Mouse (Mus musculus): ENCODE results near the gene E2f6.

The E2f6 gene

GRCm38 (mm10) chr12:16850431-16851375 is 39.9 kb downstream of the E2f6 start:
- DNase-seq, result peak; percentile 75

GRCm38 (mm10) chr12:16853431-16854165 is 42.8 kb downstream of the E2f6 start:
- DNase-seq, result no peak

DNA sequence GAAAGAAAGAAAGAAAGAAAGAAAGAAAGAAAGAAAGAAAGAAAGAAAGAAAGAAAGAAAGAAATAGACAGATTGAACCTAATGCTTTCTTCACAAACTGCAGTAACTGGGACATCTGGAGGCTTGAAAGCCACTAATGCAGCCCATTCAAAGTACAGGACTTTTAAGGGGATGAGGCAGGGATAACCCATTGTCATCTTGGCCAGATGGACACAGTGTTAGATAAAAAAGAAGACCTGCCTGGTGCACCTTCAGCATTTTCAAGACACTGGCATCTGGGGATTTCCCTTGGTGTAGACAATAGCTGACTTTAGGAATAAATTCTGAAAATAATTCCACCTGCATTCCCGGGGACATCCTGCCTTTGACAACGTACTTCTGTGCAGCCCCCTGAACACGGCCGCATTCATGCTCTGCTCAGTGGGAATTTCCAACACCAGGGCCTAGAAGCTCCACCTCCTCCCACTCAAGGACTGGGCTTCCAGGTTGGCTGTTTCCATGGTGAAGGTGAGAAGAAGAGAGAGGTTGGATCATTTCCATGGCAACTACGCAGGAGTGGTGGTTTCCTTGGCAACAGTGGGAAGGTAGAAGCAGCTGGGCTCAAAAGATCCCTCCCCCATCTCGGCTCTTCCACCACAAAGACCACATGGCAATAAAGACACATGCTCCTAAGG is 45.0 kb downstream of the E2f6 start:
- peak; percentile 62 for DNase-seq

GRCm38 (mm10) chr12:16856306-16856679 is 45.5 kb downstream of the E2f6 start:
- DNase-seq, result no peak

DNA sequence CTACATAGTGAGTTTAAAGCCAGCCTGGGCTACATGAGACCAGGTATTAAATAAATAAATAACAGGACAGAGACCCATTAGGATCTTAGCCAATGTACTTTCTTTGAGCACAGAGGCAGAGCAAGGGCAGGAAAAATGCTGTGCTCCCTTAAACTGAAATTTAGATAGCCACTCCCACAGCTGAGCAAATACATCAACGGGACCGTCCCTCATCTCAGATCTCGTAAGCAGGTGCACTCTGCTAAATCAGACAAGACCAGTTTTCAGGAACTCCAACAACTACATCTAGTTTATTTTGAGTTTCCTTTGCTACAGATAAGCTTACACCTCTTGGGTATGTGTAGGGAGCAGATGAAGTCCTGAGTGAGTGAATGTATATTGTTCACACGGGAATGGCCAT is 47.3 kb downstream of the E2f6 start:
- no peak for DNase-seq

- DNase-seq, result no peak
Observed at GRCm38 (mm10) chr12:16859781-16860180, 49.0 kb downstream of the E2f6 start.

DNA sequence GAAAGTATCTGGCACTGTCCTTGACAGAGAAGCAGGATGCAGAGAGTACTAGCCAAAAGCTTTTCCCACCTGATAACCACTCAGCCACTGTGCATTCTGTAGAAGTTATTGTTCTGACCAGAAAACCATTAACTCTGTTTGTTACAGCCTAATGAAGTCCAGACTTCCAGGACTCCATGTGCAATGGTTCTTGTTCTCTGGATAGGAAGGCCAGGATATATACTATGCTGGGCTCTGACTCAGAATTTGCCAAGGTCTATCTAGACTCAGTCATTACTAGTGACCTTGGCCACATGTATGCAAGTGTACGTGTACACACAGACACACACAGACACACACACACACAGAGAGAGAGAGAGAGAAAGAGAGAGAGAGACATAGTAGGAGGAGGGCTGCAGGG is 49.8 kb downstream of the E2f6 start:
- DNase-seq, result no peak

GRCm38 (mm10) chr12:16860961-16861360 is 50.2 kb downstream of the E2f6 start:
- DNase-seq, result no peak

GRCm38 (mm10) chr12:16864477-16864876 is 53.7 kb downstream of the E2f6 start:
- DNase-seq, result no peak

DNA sequence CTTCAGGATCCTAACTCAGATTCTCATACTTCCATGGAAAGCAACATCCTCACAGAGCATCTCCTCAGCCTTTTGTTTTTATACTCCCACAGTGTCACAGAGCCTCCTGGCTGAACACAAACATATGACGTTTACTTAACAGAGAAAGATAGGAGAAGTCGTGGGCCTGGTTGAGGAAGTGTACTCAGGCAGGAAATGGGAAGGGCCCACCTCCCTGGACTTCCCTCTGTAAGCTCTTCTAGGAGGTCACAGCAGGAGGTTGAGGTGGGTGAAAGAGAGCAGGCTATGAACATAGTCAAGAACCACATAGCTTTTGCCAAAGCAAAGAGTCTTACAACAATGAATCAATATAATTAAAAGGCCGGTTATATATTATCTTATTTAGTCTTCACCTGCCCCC is 55.1 kb downstream of the E2f6 start:
- no peak for DNase-seq

DNA sequence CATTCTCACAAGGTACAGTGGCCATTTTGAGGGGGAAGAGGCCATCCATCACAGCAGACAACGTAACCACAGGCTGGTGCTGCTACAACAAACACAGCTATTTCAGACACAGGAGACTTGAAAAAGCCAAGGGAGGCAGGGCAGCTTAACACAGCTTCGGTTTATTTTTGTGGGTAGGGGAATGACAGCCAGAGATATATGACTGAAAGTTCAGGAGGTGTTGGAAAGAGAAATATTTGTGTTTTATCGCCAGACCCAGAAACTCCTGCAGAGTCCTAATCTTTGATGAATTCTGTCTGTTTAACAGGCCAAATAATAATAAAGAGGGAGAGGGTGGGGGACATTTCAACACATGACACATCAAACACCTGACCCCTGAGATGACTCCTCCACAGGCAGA is 55.7 kb downstream of the E2f6 start:
- DNase-seq, result no peak

GRCm38 (mm10) chr12:16867306-16867705 is 56.5 kb downstream of the E2f6 start:
- DNase-seq, result no peak

GRCm38 (mm10) chr12:16868618-16869017 is 57.9 kb downstream of the E2f6 start:
- no peak for DNase-seq

DNA sequence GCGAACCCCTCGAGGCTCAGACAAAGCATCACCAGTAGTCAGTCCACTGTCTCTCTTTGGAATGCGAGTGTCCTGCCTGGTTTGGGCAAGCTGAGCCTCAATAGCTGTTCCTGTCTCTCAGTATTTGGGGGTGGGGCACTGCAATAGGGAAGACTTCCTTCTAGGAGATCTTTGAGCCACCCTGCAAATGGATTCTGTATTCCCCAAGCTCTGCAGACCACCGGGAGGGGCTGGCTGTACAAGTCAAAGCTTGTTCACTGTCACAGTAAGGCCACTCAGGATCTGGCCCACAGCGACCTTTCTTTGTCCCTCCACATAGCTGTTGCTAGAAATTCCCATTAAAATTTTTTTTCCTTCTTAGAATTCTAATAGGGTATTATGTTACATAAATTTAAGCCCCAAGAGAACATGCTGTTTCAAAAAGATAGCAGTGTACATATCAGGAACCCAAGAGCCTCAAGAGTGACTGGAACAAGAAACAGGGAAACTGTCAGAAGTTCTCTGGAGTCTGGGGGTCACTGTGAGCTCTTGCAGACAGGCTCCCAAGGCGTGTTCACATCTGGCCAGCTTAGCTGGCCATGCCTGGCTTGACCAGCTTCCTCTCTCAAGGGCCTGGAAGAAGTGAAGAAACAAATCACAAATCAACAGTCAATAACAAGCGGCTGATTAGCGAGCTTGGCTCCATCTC is 58.5 kb downstream of the E2f6 start:
- DNase-seq, result no peak

GRCm38 (mm10) chr12:16869870-16870404 is 59.2 kb downstream of the E2f6 start:
- DNase-seq, result no peak

DNA sequence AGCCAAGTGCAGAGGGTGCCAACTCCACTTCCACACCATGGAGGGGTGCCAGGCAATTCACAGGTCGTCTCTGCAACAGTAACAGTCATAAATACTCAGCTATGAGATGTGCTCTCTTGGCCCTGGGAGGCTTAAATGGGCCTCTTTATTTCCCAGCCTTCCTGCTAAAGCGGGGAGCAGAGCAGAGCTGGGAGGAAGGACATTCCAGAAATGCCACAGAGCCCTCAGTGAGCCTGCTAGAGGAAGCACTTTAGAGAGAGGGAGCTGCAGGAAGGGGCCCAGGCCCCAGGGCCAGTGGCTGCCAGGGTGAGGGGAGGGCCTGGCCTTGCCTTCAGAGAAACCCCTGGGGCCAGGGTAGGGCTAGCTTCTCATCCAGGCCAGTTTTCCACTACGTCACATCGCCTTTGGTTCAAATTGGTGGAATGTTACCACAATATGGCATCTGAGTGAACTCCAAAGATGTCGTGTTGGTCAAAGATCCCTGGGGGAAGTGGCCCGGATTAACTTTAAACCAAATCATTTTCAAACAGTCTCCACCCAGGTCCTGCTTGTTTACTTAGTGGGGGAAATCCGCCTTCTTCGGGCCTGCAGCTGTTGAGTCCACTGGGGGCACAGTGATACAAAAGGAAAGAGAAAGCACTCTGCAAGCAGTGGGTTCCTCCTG is 59.8 kb downstream of the E2f6 start:
- DNase-seq, result peak; percentile 62

- no peak for DNase-seq
Observed at GRCm38 (mm10) chr12:16872006-16872405, 61.2 kb downstream of the E2f6 start.

DNA sequence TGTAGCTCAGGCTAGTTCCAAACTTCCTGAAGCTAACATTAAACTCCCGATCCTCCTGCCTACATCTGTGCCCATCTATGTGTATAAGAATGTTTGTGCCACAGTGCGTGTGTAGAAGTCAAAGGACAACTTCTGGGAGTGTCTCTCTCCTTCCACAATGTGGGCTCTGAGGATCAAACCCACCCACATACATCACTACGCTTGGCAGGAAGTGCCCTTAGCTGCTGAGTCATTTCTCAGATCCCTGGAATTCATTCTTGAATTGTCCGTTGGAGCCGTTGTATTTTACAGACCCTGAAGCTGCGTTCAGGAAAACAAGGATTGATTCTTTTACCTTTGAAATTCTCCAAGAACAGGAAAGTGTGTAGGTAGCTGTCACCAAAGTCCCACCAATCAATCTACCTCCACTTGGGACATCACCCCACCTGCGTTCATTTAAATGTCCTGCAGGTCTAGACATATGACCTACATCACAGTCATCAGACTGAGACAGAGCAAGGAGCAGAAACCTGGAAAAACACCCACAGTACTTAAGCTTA is 62.2 kb downstream of the E2f6 start:
- no peak for DNase-seq

- peak; percentile 58 for DNase-seq
Observed at GRCm38 (mm10) chr12:16873549-16873948, 62.8 kb downstream of the E2f6 start.

GRCm38 (mm10) chr12:16874086-16874485 is 63.3 kb downstream of the E2f6 start:
- no peak for DNase-seq

- DNase-seq, result no peak
Observed at GRCm38 (mm10) chr12:16875269-16875668, 64.5 kb downstream of the E2f6 start.

- no peak for DNase-seq
Observed at GRCm38 (mm10) chr12:16875678-16876077, 64.9 kb downstream of the E2f6 start.

Data from cerebellum, adult 11 months (tissue).